Mouse (Mus musculus) megakaryocyte progenitor cell, adult 5-6 weeks (primary cell): Measurements from ENCODE around the gene Sec14l1. TPM values are rescaled to one million over a fixed set of nuclear protein-coding genes. Genes with fewer than 3 reads are reported as not detected.

Experiments
- ATAC-seq: replicated peaks from 2 replicates; pipeline ENCODE4 v1.8.0; 2016; ENCODE audit warnings: mild to moderate bottlenecking, moderate TSS enrichment, inconsistent platforms; ENCODE audit not compliant: poor library complexity
- total RNA-seq, 2 experiments: library from RNA; stranded (forward) in 1 of 2; stranded (reverse) in 1 of 2; fragments of 157-497, 149-512 nt in 1 of 2; fragments of 200-1000 nt in 1 of 2; gene quantifications; 2 replicates each; pipeline versions ENCODE4 v1.2.3 to v1.2.4; 2015 to 2017

Sec14l1 gene
- total RNA-seq, 2 experiments from 2014 or later: 9.8 to 12.9 TPM

DNA sequence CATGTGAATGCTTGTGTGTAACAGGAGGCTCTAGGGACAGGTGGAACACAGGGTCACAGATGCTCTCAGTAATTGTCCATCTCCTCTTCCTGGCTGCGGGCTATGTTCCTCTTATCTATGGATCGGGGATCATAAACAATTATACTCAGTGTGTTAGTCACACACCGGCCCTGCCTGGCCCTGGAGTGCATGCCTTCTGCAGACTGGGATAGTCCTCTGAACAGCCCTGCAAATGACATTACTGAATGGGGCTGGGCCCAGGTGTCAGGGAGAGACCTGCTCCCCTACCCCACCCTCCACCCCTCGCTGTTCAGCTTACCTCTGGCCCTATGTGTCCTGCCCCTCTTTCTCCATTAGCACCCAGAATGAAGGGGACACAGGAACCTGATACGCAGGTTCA is 61.9 kb downstream of the Sec14l1 start:
- ATAC-seq: no peak

DNA sequence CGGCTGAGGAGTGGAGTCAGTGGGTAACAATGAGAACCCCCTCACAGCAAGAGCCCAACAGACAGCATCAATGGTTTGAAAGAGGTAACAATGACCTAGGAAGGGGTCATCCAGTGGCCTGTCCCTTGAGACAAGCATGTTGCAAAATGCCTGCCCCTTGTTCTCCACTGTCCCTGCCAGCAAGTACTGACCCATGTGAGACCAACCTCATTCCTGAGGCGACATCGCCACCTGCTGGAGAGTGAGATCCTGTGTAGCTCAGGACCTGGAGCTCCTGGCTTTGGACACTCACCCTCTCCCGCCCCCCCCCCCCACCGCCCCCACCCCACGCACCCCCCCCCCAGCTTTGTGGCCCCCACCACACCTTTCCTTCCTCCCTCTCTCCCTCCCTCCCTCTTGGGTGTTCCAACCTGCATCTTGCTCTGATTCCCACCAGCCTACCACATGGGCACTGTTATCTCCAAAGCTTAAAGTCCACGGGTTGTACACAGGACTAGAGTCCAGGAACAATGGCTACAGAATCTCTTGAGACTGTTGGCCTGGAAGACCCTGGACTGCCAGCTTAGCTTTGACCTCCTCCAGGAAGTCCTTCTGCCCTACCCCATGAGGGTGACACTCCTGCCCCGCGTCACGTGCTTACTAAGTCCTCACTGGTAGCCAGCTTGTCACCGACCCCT is 62.5 kb downstream of the Sec14l1 start:
- peak; percentile 77; the same call in 1 of the 2 replicates for ATAC-seq

DNA sequence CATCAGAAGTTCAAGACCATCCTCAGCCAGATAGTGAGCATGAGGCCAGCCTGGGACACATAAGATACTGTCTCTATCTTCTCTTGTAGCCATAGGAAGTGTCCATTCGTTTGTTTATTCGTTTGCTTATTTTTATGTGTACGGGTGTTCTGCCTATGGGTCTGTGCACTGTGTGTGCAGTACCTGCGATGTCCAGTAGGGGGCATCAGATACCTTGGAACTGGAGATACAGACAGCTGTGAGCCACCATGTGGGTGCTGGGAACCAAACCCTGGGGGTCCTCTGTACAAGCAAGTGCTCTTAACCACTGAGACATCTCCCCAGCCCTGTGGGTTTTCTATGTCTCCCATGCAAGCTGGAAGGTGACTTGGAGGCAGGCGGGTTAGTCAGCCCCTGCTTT is 64.9 kb downstream of the Sec14l1 start:
- ATAC-seq: no peak

GRCm38 (mm10) chr11:117182808-117183207 is 67.8 kb downstream of the Sec14l1 start:
- ATAC-seq: no peak

DNA sequence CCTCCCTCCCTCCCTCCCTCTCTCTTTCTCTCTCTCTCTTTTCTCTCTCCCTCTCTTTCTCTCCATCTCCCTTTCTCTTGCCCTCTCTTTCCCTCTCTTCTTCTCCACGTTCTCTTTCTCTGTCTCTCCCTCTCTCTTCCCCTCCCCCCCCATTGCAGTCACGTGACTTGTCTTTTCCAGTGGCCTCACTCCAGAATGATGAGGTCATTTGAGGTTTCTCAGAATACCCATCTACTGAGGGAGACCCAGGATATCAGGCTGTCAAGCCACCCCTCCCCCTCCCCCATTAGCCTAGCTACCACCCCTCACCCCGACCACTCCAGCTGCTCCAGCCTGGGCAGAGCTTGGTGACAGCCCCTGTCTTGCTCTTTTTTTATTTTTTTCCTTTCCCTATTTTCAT is 68.3 kb downstream of the Sec14l1 start:
- no peak for ATAC-seq

- ATAC-seq: no peak
Observed at GRCm38 (mm10) chr11:117183841-117184240, 68.9 kb downstream of the Sec14l1 start.

DNA sequence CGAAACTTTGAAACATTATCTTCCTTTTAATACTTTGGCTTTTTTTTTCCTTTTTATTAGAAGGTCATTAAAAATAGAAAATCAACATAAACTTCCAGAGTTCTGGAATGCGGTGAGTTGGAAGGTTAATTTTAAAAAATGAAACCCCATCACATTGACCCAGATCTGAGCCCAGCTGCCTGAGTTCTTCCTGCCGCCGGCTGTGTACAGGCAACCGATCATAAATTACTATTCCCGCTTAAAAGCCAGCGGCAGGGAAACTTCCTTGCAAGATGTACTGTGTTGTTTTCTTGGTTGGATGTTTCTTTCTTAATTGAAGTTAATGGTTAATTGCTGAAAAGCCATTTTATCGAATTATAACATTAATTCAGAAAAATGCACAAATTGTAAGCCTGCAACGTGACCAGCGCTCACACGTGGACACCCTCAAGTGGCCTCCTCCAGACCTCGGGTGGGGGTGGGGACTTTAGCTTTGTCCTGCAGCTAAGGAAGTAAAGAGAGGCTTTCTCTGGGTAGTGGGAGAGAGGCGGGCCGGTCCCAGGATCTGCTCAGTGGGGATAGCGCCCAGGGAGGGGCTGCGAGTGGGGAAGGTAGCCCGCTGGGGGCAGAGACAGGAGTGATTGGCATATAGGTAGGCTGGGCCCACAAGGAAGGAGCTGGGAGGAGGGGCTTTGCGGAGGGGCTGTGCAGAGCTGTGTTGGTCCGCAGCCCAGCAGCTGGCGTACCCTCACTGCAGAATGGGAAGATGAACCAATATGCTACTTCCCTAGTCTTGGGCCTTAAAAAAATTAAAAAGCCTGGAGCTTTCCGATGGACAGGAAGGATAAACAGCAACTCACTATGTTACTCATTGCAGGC is 70.3 kb downstream of the Sec14l1 start:
- ATAC-seq: no peak

GRCm38 (mm10) chr11:117191524-117191923 is 76.6 kb downstream of the Sec14l1 start:
- no peak for ATAC-seq

DNA sequence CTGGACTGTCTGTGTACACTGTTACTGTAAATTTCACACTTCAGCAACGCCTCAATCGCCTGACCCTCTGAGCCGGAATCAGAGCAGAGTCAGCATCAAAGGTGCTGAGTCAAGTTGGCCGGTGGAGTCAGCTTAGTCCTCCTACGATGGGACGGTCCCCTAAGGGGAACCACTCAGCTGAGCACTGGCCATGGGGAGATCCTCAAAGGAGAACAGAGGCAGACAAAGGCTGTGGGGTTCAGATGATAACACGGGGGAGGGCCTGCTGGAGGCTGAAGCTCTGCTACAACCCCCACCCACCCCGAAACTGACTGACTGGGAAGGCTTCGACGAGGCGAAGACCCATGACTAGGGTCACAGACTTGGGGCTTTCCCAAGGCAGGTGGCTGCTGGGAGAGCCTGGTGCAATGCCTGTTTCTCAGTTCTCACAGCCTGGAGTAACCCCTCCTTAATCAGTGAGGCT is 79.5 kb downstream of the Sec14l1 start:
- no peak for ATAC-seq

- ATAC-seq: no peak
Observed at GRCm38 (mm10) chr11:117195616-117196015, 80.6 kb downstream of the Sec14l1 start.

- peak; percentile 51 for ATAC-seq
Observed at GRCm38 (mm10) chr11:117196681-117197080, 81.7 kb downstream of the Sec14l1 start.

- peak; percentile 62 for ATAC-seq
Observed at GRCm38 (mm10) chr11:117198122-117198521, 83.2 kb downstream of the Sec14l1 start.

DNA sequence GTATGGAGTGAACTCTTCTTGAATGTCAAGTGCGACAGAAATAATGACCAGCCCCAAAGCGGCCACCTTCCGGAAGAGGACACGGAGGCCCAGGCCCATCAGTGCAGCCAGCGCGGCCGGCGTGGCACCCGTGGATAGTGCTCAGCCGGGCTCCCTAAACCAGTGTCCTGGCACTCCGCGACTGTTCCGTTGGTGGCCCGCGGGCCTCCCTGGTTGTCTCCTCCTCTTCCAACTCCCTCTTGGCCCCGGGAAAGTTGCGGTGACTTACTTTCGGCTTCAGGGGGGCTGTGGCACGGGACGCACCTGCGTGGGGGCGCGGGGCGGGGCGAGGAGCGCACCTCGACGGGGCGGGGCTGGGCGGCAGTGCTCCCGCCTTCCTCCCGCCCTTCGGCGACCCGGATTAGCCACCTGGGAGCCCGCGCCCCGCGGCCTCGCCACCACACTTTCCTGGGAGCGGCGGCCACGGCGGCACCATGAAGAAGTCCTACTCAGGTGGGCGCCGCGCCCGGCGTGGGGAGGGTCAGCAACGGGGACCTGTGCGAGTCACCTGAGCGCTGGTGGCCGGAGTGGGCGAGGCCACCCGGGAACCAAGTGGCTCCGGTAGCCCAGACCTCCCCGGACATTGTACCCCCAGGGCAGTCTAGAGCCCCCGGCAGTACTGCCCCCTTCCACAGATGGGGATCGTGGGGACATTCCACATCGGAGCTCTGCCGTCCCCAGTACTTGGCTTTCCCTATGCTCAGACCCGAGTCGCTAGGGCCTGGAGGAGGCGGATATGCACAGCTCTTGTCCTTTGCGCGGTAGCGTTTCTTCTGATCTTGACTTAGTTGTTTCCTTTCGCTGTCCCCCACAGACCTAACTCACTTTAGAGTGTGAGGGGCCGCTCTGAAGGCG is 84.6 kb downstream of the Sec14l1 start, which contains the start of gene Sept9:
Gene Sept9, plus strand, starts transcription at position 380 of the 894 bp plus-strand sequence.
- ATAC-seq: no peak

- ATAC-seq: no peak
Observed at GRCm38 (mm10) chr11:117201846-117202245, 86.9 kb downstream of the Sec14l1 start.

DNA sequence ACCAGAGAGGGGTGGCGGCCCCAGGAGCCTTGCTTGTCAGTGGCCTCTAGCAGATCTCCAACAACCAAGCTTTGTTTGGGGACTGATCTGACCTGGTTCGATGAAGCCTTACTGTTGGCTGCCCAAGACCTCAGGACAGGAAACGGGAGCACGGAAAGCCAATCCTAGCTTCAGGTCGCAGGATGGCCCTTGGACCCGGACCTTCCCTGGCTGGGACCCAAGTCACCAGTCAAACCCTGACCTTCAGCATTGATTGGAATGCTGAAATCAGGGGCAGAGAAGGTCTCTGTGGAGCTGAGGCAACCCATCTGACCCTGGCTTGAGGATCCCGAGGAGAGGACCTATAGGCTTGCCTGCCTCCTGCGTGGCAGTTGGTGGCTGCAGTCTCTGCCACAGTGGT is 89.6 kb downstream of the Sec14l1 start:
- no peak for ATAC-seq

DNA sequence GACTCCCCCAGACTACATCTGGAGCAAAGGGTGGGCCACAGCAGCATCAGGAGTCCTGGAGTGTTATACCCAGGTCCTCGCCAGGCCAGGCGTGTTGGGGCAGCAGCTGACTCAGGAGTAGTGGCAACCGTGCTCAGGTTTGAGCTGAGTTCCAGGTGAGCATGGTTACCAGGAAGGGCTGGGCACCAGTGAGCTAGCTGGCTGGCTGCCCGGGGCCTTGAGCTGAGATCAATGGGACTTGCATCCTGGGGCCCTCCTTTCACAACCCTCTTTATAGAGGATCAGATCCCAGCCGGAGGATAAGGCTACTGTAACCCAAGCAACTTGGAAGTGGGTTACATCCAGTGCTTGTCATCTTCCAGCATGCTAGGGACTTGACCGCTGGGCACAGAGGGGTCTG is 90.1 kb downstream of the Sec14l1 start:
- ATAC-seq: no peak

- ATAC-seq: no peak
Observed at GRCm38 (mm10) chr11:117205447-117205846, 90.5 kb downstream of the Sec14l1 start.

DNA sequence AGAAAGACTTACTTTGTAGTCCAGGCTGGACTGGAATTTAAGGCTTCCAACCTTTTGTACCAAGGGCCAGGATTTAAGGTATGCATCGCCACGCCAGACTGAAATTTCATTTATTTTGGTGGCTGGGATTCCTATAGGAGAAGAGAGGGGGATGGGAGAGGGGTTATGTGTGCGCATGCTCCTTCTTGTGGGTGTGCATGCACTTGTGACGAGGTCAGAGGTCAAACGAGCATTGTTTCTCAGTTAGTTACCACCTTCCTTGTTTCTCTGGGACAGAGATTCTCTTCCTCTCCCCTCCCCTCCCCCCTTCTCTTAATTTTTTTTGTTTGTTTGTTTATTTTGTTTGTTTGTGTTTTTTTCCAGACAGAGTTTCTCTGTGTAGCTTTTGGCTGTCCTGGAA is 92.5 kb downstream of the Sec14l1 start:
- ATAC-seq: no peak

DNA sequence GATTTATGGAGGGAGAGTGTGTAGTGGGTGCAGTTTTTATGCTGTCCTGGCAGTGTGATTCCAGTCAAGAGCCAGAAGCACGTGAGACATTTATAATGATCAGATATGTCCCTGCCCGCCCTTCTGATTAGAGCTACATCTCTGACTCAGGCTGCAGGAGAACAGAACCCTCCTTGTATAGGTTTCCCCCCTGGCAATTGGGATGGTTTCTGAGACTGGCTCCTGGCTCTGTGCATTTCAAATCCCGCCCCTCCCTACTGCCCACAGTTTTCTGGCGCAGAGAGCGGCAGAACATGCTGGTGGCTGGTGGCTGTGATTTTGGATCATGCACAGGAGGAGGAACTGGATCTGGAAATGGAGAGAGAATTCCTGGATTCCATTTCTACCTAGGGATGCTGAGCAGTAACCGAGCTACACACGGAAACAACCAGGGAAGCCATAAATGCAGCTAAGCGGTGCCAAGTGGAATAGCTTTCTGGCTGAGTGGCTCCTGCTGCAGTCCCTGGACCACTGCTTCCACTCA is 93.2 kb downstream of the Sec14l1 start:
- ATAC-seq: no peak
